Mouse (Mus musculus) cerebellum, postnatal 10 days (tissue): ENCODE measurements around the gene Xrra1.

ENCODE experiments used
- DNase-seq, 2 experiments: peaks; one replicate each; pipeline ENCODE4 v3.0.0; 2021; ENCODE audit warnings: mixed read lengths in 2 of 2

Xrra1 gene

GRCm38 (mm10) chr7:99851618-99852017 lies 7.3 kb upstream of the Xrra1 start:
- DNase-seq: no peak

- DNase-seq: no peak
Measured at GRCm38 (mm10) chr7:99853350-99853749, 5.6 kb upstream of the Xrra1 start.

- DNase-seq: no peak
Measured at GRCm38 (mm10) chr7:99854311-99854710, 4.6 kb upstream of the Xrra1 start.

GRCm38 (mm10) chr7:99856266-99856861 lies 2.6 kb upstream of the Xrra1 start:
- no peak for DNase-seq

GRCm38 (mm10) chr7:99858175-99858812 lies 622 bp upstream of the Xrra1 start:
- DNase-seq: no peak

GRCm38 (mm10) chr7:99863362-99863761 lies 4.4 kb downstream of the Xrra1 start, which contains the start of gene Spcs2:
Gene Spcs2, minus strand, starts transcription at chr7:99863462.
- DNase-seq: no peak

GRCm38 (mm10) chr7:99864241-99865028 lies 5.5 kb downstream of the Xrra1 start:
- DNase-seq: peak in 1 of 2 experiments; percentile 18

GRCm38 (mm10) chr7:99865219-99865618 lies 6.3 kb downstream of the Xrra1 start:
- DNase-seq: no peak

GRCm38 (mm10) chr7:99869296-99869695 lies 10.4 kb downstream of the Xrra1 start:
- no peak for DNase-seq

GRCm38 (mm10) chr7:99873965-99874364 lies 15.0 kb downstream of the Xrra1 start:
- no peak for DNase-seq

- DNase-seq: no peak
Measured at GRCm38 (mm10) chr7:99875891-99876290, 17.0 kb downstream of the Xrra1 start.

GRCm38 (mm10) chr7:99876345-99876744 lies 17.4 kb downstream of the Xrra1 start:
- DNase-seq: peak; percentile 91

GRCm38 (mm10) chr7:99878254-99878653 lies 19.3 kb downstream of the Xrra1 start:
- DNase-seq: no peak

GRCm38 (mm10) chr7:99887230-99887735 lies 28.4 kb downstream of the Xrra1 start:
- no peak for DNase-seq

GRCm38 (mm10) chr7:99887743-99888142 lies 28.8 kb downstream of the Xrra1 start:
- no peak for DNase-seq

GRCm38 (mm10) chr7:99889175-99889880 lies 30.4 kb downstream of the Xrra1 start:
- peak in 1 of 2 experiments; percentile 45 for DNase-seq

- no peak for DNase-seq
Measured at GRCm38 (mm10) chr7:99890168-99890755, 31.3 kb downstream of the Xrra1 start.

- no peak for DNase-seq
Measured at GRCm38 (mm10) chr7:99891471-99891870, 32.6 kb downstream of the Xrra1 start.

- DNase-seq: no peak
Measured at GRCm38 (mm10) chr7:99892351-99892750, 33.4 kb downstream of the Xrra1 start.

- no peak for DNase-seq
Measured at GRCm38 (mm10) chr7:99893967-99894366, 35.1 kb downstream of the Xrra1 start.

GRCm38 (mm10) chr7:99894478-99894877 lies 35.6 kb downstream of the Xrra1 start:
- DNase-seq: peak; percentile 54 to 75

GRCm38 (mm10) chr7:99896905-99897304 lies 38.0 kb downstream of the Xrra1 start:
- no peak for DNase-seq

GRCm38 (mm10) chr7:99902208-99902607 lies 43.3 kb downstream of the Xrra1 start:
- no peak for DNase-seq
